Mouse (Mus musculus): ENCODE data around the gene Ksr1.
"Not testable (repeated sequence)": the region's sequence is repeated elsewhere in the genome, so short reads cannot be mapped to it uniquely, and the experiment has no call there.

Gene Ksr1

GRCm38 (mm10) chr11:79033636-79034035, 112.6 kb downstream of the Ksr1 start:
- DNase-seq, result no peak

- no peak for DNase-seq
Observed at GRCm38 (mm10) chr11:79033021-79033420, 113.2 kb downstream of the Ksr1 start.

- DNase-seq, result no peak
Observed at GRCm38 (mm10) chr11:79031452-79031746, 114.8 kb downstream of the Ksr1 start.

- DNase-seq, result peak; percentile 76
Observed at GRCm38 (mm10) chr11:79030570-79031451, 115.4 kb downstream of the Ksr1 start.

GRCm38 (mm10) chr11:79023751-79024150, 122.5 kb downstream of the Ksr1 start:
- DNase-seq, result no peak

GRCm38 (mm10) chr11:79023342-79023741, 122.9 kb downstream of the Ksr1 start:
- no peak for DNase-seq

GRCm38 (mm10) chr11:79022836-79023235, 123.4 kb downstream of the Ksr1 start:
- no peak for DNase-seq

GRCm38 (mm10) chr11:79020535-79021045, 125.6 kb downstream of the Ksr1 start:
- no peak for DNase-seq

GRCm38 (mm10) chr11:79019839-79020534, 126.2 kb downstream of the Ksr1 start:
- DNase-seq, result no peak

GRCm38 (mm10) chr11:79018954-79019704, 127.1 kb downstream of the Ksr1 start:
- DNase-seq, result peak; percentile 55

- no peak for DNase-seq
Observed at GRCm38 (mm10) chr11:79017161-79017606, 129.0 kb downstream of the Ksr1 start.

GRCm38 (mm10) chr11:79016236-79016635, 130.0 kb downstream of the Ksr1 start:
- DNase-seq, result no peak

- no peak for DNase-seq
Observed at GRCm38 (mm10) chr11:79015660-79016215, 130.5 kb downstream of the Ksr1 start.

- no peak for DNase-seq
Observed at GRCm38 (mm10) chr11:79014602-79015325, 131.4 kb downstream of the Ksr1 start.

GRCm38 (mm10) chr11:79013806-79014205, 132.4 kb downstream of the Ksr1 start:
- DNase-seq, result no peak

- no peak for DNase-seq
Observed at GRCm38 (mm10) chr11:79013056-79013455, 133.2 kb downstream of the Ksr1 start.

GRCm38 (mm10) chr11:79012529-79012928, 133.7 kb downstream of the Ksr1 start:
- no peak for DNase-seq

GRCm38 (mm10) chr11:79008891-79009290, 137.3 kb downstream of the Ksr1 start:
- DNase-seq, result no peak

- DNase-seq, result no peak
Observed at GRCm38 (mm10) chr11:79008007-79008775, 138.0 kb downstream of the Ksr1 start.

- DNase-seq, result not testable (repeated sequence)
Observed at GRCm38 (mm10) chr11:79007356-79007755, 138.9 kb downstream of the Ksr1 start.

GRCm38 (mm10) chr11:79006417-79006816, 139.8 kb downstream of the Ksr1 start:
- DNase-seq, result no peak

Measured in cerebellum, adult 8-10 months (tissue).